Mouse (Mus musculus) c-Kit-negative CD71-positive TER-119-positive erythroid progenitor cells, embryonic 14.5 days (primary cell): ENCODE data around the gene Fbxl19.
"Not testable (repeated sequence)": the region's sequence is repeated elsewhere in the genome, so short reads cannot be mapped to it uniquely, and the experiment has no call there.

Experiments
- DNase-seq: peaks from one replicate; pipeline ENCODE4 v3.0.0-alpha.2; 2013; ENCODE audit warnings: low read depth, low spot score

The Fbxl19 gene

GRCm38 (mm10) chr7:127767671-127768345 is 23.5 kb downstream of the Fbxl19 start:
- DNase-seq = no peak

GRCm38 (mm10) chr7:127768346-127768996 is 24.1 kb downstream of the Fbxl19 start:
- DNase-seq = no peak

- DNase-seq = peak; percentile 74
Measured at GRCm38 (mm10) chr7:127768997-127769593, 24.8 kb downstream of the Fbxl19 start.

GRCm38 (mm10) chr7:127769651-127770038 is 25.3 kb downstream of the Fbxl19 start, which contains the start of gene Orai3:
TSS of gene Orai3 (plus strand) at chr7:127769815.
- no peak for DNase-seq

GRCm38 (mm10) chr7:127770039-127770905 is 25.9 kb downstream of the Fbxl19 start:
- DNase-seq = no peak

GRCm38 (mm10) chr7:127771262-127771661 is 26.9 kb downstream of the Fbxl19 start:
- DNase-seq = no peak

- no peak for DNase-seq
Measured at GRCm38 (mm10) chr7:127772080-127772479, 27.7 kb downstream of the Fbxl19 start.

GRCm38 (mm10) chr7:127772557-127772956 is 28.2 kb downstream of the Fbxl19 start:
- no peak for DNase-seq

- peak; percentile 60 for DNase-seq
Measured at GRCm38 (mm10) chr7:127773664-127774384, 29.5 kb downstream of the Fbxl19 start.

- DNase-seq = not testable (repeated sequence)
Measured at GRCm38 (mm10) chr7:127775837-127776236, 31.5 kb downstream of the Fbxl19 start.

GRCm38 (mm10) chr7:127776426-127776825 is 32.1 kb downstream of the Fbxl19 start, which contains the start of gene Setd1a:
TSS of gene Setd1a (plus strand) at chr7:127776670.
- peak; percentile 74 for DNase-seq

- DNase-seq = peak; percentile 95
Measured at GRCm38 (mm10) chr7:127776878-127777473, 32.6 kb downstream of the Fbxl19 start.

- no peak for DNase-seq
Measured at GRCm38 (mm10) chr7:127777474-127778266, 33.3 kb downstream of the Fbxl19 start.

- DNase-seq = no peak
Measured at GRCm38 (mm10) chr7:127778350-127778749, 34.0 kb downstream of the Fbxl19 start.

GRCm38 (mm10) chr7:127785308-127785707 is 41.0 kb downstream of the Fbxl19 start, which contains the start of gene Gm49388:
TSS of gene Gm49388 (plus strand) at chr7:127785608.
- no peak for DNase-seq

- DNase-seq = no peak
Measured at GRCm38 (mm10) chr7:127797076-127797845, 52.9 kb downstream of the Fbxl19 start.

GRCm38 (mm10) chr7:127798591-127798990 is 54.2 kb downstream of the Fbxl19 start:
- no peak for DNase-seq

GRCm38 (mm10) chr7:127799211-127799610 is 54.9 kb downstream of the Fbxl19 start:
- no peak for DNase-seq

- no peak for DNase-seq
Measured at GRCm38 (mm10) chr7:127799738-127800137, 55.4 kb downstream of the Fbxl19 start.
